Mouse (Mus musculus) limb, embryonic 13.5 days (tissue): ENCODE data around the gene Umad1. TPM values are rescaled to one million over a fixed set of nuclear protein-coding genes. Genes with fewer than 3 reads are reported as not detected.
A peak's percentile ranks its signal among the peaks of the same experiment; 100 is the strongest.

Experiments
- ATAC-seq: fragments of 200-750 bp; cut with Nextera tagmentation; 2 replicates; pipeline ENCODE4 v1.8.0; 2017; ENCODE audit warnings: low read depth, moderate number of reproducible peaks, moderate TSS enrichment; ENCODE audit not compliant: low FRiP score
- H3K27ac ChIP-seq: fragments of 300-500 bp; sonication (generic); 2 replicates; pipeline ENCODE4 v1.5.1; 2015; ENCODE audit warnings: inconsistent platforms, mild to moderate bottlenecking, moderate library complexity
- H3K27me3 ChIP-seq: fragments of 300-500 bp; sonication (generic); 2 replicates; pipeline ENCODE4 v1.6.1; 2015; ENCODE audit warnings: mild to moderate bottlenecking, inconsistent platforms
- H3K36me3 ChIP-seq: fragments of 300-500 bp; sonication (generic); 2 replicates; pipeline ENCODE4 v1.6.1; 2015; ENCODE audit warnings: inconsistent platforms, mild to moderate bottlenecking, moderate library complexity
- H3K4me1 ChIP-seq: fragments of 300-500 bp; sonication (generic); 2 replicates; pipeline ENCODE4 v1.6.1; 2015; ENCODE audit warnings: inconsistent platforms
- H3K4me2 ChIP-seq: fragments of 300-500 bp; sonication (generic); replicated peaks from 2 replicates; pipeline ENCODE4 v1.6.1; 2015; ENCODE audit warnings: inconsistent platforms, mild to moderate bottlenecking, moderate library complexity
- H3K4me3 ChIP-seq: fragments of 300-500 bp; sonication (generic); 2 replicates; pipeline ENCODE4 v1.5.1; 2015; ENCODE audit warnings: moderate library complexity, mild to moderate bottlenecking, inconsistent platforms
- H3K9ac ChIP-seq: fragments of 300-500 bp; sonication (generic); 2 replicates; pipeline ENCODE4 v1.6.1; 2015; ENCODE audit warnings: mild to moderate bottlenecking, inconsistent platforms
- H3K9me3 ChIP-seq: fragments of 300-500 bp; sonication (generic); 2 replicates; pipeline ENCODE4 v1.6.1; 2016; ENCODE audit warnings: inconsistent platforms
- WGBS: fragments of 180-500 bp; shearing (Covaris S2); methylation state at CpG from one replicate; pipeline ENCODE4 v1.1.7; 2015; 5-methylcytosine and 5-hydroxymethylcytosine counted together
- polyA plus RNA-seq: library from polyadenylated mRNA; unstranded; fragments of >200 nt; fragmentation: Nextera tagmentation; extraction: Ambion mirVana; gene quantifications from 2 replicates; pipeline ENCODE4 v1.2.1, GENCODE M21; 2015

Gene Umad1
- 16.9 and 18.6 TPM in 2 replicates for polyA plus RNA-seq

- peak within 1 kb of the TSS; percentile 90 for H3K4me2 ChIP-seq
- WGBS: under 1% methylated on average over 64 of the region's 64 CpGs
- ATAC-seq: peak; percentile 100
- H3K36me3 ChIP-seq: peaks cover 9% of the 10 kb centered on the region; the same call in 1 of the 2 replicates
- H3K4me1 ChIP-seq: peaks cover 16% of the 10 kb centered on the region; the same call in 1 of the 2 replicates
- H3K27me3 ChIP-seq: no peaks in the 10 kb centered on the region
- no peaks in the 10 kb centered on the region for H3K9me3 ChIP-seq
- H3K27ac ChIP-seq: peak within 1 kb of the TSS; percentile 79
- peak within 1 kb of the TSS; percentile 81 for H3K9ac ChIP-seq
- peak within 1 kb of the TSS; percentile 80 for H3K4me3 ChIP-seq
Measured at GRCm38 (mm10) chr6:8259004-8259666, at the start of gene Umad1, which contains the start of the genes Rpa3 and Gm45062. Gene Umad1, plus strand, starts transcription at chr6:8259288. Gene Rpa3, minus strand, starts transcription at chr6:8259173. Gene Gm45062, plus strand, starts transcription at chr6:8259450.

- 0 out of 2 replicates have a peak, but pooled peaks have one; percentile 0 for ATAC-seq
- Histone ChIP-seq H3K27ac (peak overlapping the region; percentile 91; the same call in 1 of the 2 replicates), H3K4me3 (peak overlapping the region; percentile 78), H3K4me2 (peak overlapping the region; percentile 64), H3K36me3 (peaks cover 12% of the 10 kb centered on the region), H3K9me3 (no peaks in the 10 kb centered on the region), H3K4me1 (peaks cover 9% of the 10 kb centered on the region), H3K9ac (peak overlapping the region; percentile 89), H3K27me3 (no peaks in the 10 kb centered on the region)
- WGBS: 11% methylated on average over 10 of the region's 10 CpGs
Measured at GRCm38 (mm10) chr6:8209866-8210186, 49.3 kb upstream of the Umad1 start.

GRCm38 (mm10) chr6:8210661-8211060 is 48.4 kb upstream of the Umad1 start:
- no peaks in the 10 kb centered on the region for H3K9me3 ChIP-seq
- peaks cover 9% of the 10 kb centered on the region for H3K4me1 ChIP-seq
- 89% methylated on average over 3 of the region's 3 CpGs for WGBS
- no peak for ATAC-seq
- H3K27ac ChIP-seq: no peak overlapping the region
- peaks cover 20% of the 10 kb centered on the region for H3K36me3 ChIP-seq
- peak overlapping the region; percentile 78 for H3K4me3 ChIP-seq
- peak overlapping the region; percentile 64 for H3K4me2 ChIP-seq
- no peak overlapping the region for H3K9ac ChIP-seq
- H3K27me3 ChIP-seq: no peaks in the 10 kb centered on the region

- peaks cover 52% of the 10 kb centered on the region for H3K36me3 ChIP-seq
- H3K9ac ChIP-seq: no peak overlapping the region
- 90% methylated on average over 3 of the region's 3 CpGs for WGBS
- ATAC-seq: no peak
- H3K27ac ChIP-seq: no peak overlapping the region
- no peaks in the 10 kb centered on the region for H3K4me1 ChIP-seq
- no peaks in the 10 kb centered on the region for H3K9me3 ChIP-seq
- no peak overlapping the region for H3K4me2 ChIP-seq
- H3K27me3 ChIP-seq: no peaks in the 10 kb centered on the region
- H3K4me3 ChIP-seq: no peak overlapping the region
Measured at GRCm38 (mm10) chr6:8227035-8227434, 32.1 kb upstream of the Umad1 start.

- Histone ChIP-seq H3K4me3 (no peak overlapping the region), H3K27me3 (no peaks in the 10 kb centered on the region), H3K27ac (no peak overlapping the region), H3K36me3 (peaks cover 58% of the 10 kb centered on the region), H3K9ac (no peak overlapping the region), H3K9me3 (no peaks in the 10 kb centered on the region), H3K4me2 (no peak overlapping the region), H3K4me1 (no peaks in the 10 kb centered on the region)
- 94% methylated on average over 3 of the region's 3 CpGs for WGBS
- no peak for ATAC-seq
Measured at GRCm38 (mm10) chr6:8228596-8228995, 30.5 kb upstream of the Umad1 start.

GRCm38 (mm10) chr6:8258316-8258715 is 772 bp upstream of the Umad1 start:
- 10% methylated on average over 6 of the region's 6 CpGs for whole genome bisulfite sequencing
- Histone ChIP-seq H3K27ac (no peak overlapping the region), H3K36me3 (peaks cover 10% of the 10 kb centered on the region; the same call in 1 of the 2 replicates)

GRCm38 (mm10) chr6:8259667-8260044 is 568 bp downstream of the Umad1 start:
- no peak for ATAC-seq
- Histone ChIP-seq H3K27me3 (no peaks in the 10 kb centered on the region), H3K9ac (peak overlapping the region; percentile 72), H3K36me3 (peaks cover 4% of the 10 kb centered on the region; the same call in 1 of the 2 replicates), H3K27ac (peak overlapping the region; percentile 44; the same call in 1 of the 2 replicates), H3K4me1 (peaks cover 16% of the 10 kb centered on the region; the same call in 1 of the 2 replicates), H3K9me3 (no peaks in the 10 kb centered on the region), H3K4me3 (peak overlapping the region; percentile 80), H3K4me2 (peak overlapping the region; percentile 90)
- WGBS: 0% methylated on average over 8 of the region's 8 CpGs

More at GRCm38 (mm10) chr6:8258316-8258715, 772 bp upstream of the Umad1 start:
- H3K9me3 ChIP-seq: no peaks in the 10 kb centered on the region
- peak overlapping the region; percentile 78 for H3K4me2 ChIP-seq
- H3K9ac ChIP-seq: peak overlapping the region; percentile 81
- peak overlapping the region; percentile 80 for H3K4me3 ChIP-seq
- H3K4me1 ChIP-seq: peaks cover 16% of the 10 kb centered on the region; the same call in 1 of the 2 replicates
- no peaks in the 10 kb centered on the region for H3K27me3 ChIP-seq
- no peak for ATAC-seq

GRCm38 (mm10) chr6:8271047-8271446 is 12.0 kb downstream of the Umad1 start:
- Histone ChIP-seq H3K27me3 (no peaks in the 10 kb centered on the region), H3K36me3 (peaks cover 6% of the 10 kb centered on the region; the same call in 1 of the 2 replicates), H3K9ac (no peak overlapping the region), H3K27ac (no peak overlapping the region), H3K4me1 (0 out of 2 replicates have a peak, but pooled peaks cover 2% of the 10 kb centered on the region), H3K9me3 (no peaks in the 10 kb centered on the region), H3K4me2 (no peak overlapping the region), H3K4me3 (no peak overlapping the region)
- 87% methylated on average over 3 of the region's 3 CpGs for WGBS
- no peak for ATAC-seq

- H3K9ac ChIP-seq: no peak overlapping the region
- no peak for ATAC-seq
- WGBS: 38% methylated on average over 6 of the region's 6 CpGs
- H3K4me2 ChIP-seq: no peak overlapping the region
- 0 out of 2 replicates have a peak, but pooled peaks cover 2% of the 10 kb centered on the region for H3K4me1 ChIP-seq
- H3K27me3 ChIP-seq: no peaks in the 10 kb centered on the region
- H3K4me3 ChIP-seq: no peak overlapping the region
- H3K9me3 ChIP-seq: no peaks in the 10 kb centered on the region
- peaks cover 9% of the 10 kb centered on the region; the same call in 1 of the 2 replicates for H3K36me3 ChIP-seq
- H3K27ac ChIP-seq: no peak overlapping the region
Measured at GRCm38 (mm10) chr6:8274387-8275054, 15.4 kb downstream of the Umad1 start.

GRCm38 (mm10) chr6:8275098-8275497 is 16.0 kb downstream of the Umad1 start:
- no peak for ATAC-seq
- Histone ChIP-seq H3K36me3 (peaks cover 9% of the 10 kb centered on the region; the same call in 1 of the 2 replicates), H3K4me1 (0 out of 2 replicates have a peak, but pooled peaks cover 2% of the 10 kb centered on the region), H3K4me3 (no peak overlapping the region), H3K27ac (no peak overlapping the region), H3K9ac (no peak overlapping the region), H3K4me2 (no peak overlapping the region), H3K9me3 (no peaks in the 10 kb centered on the region), H3K27me3 (no peaks in the 10 kb centered on the region)
- 5% methylated on average over 1 of the region's 1 CpGs for WGBS

- Histone ChIP-seq H3K9me3 (no peaks in the 10 kb centered on the region), H3K4me3 (no peak overlapping the region), H3K9ac (no peak overlapping the region), H3K4me2 (no peak overlapping the region), H3K36me3 (peaks cover 9% of the 10 kb centered on the region; the same call in 1 of the 2 replicates), H3K27ac (no peak overlapping the region), H3K27me3 (no peaks in the 10 kb centered on the region), H3K4me1 (0 out of 2 replicates have a peak, but pooled peaks cover 2% of the 10 kb centered on the region)
- ATAC-seq: no peak
- 75% methylated on average over 4 of the region's 4 CpGs for WGBS
Measured at GRCm38 (mm10) chr6:8276431-8276830, 17.3 kb downstream of the Umad1 start.

GRCm38 (mm10) chr6:8278426-8279002 is 19.4 kb downstream of the Umad1 start:
- no peaks in the 10 kb centered on the region for H3K9me3 ChIP-seq
- H3K4me3 ChIP-seq: no peak overlapping the region
- H3K4me1 ChIP-seq: 0 out of 2 replicates have a peak, but pooled peaks cover 2% of the 10 kb centered on the region
- no peaks in the 10 kb centered on the region for H3K27me3 ChIP-seq
- H3K27ac ChIP-seq: no peak overlapping the region
- WGBS: 73% methylated on average over 5 of the region's 5 CpGs
- H3K9ac ChIP-seq: no peak overlapping the region
- H3K4me2 ChIP-seq: no peak overlapping the region
- no peak for ATAC-seq
- 0 out of 2 replicates have a peak, but pooled peaks cover 3% of the 10 kb centered on the region for H3K36me3 ChIP-seq
